Mouse (Mus musculus) spleen, adult 2 months (tissue): Measurements from ENCODE around the gene Zc4h2.

Experiments used
- CTCF ChIP-seq: fragments of 200-500 bp; IDR thresholded peaks from 2 replicates; pipeline ENCODE4 v1.5.1; 2011; ENCODE audit warnings: mild to moderate bottlenecking, inconsistent platforms; ENCODE audit not compliant: insufficient read depth, insufficient read length, insufficient replicate concordance; ENCODE audit errors: extremely low read depth
- POLR2A ChIP-seq: fragments of 200-500 bp; IDR thresholded peaks from 2 replicates; pipeline ENCODE4 v1.6.1; 2011; ENCODE audit warnings: low read depth, low read length, inconsistent platforms

DNA sequence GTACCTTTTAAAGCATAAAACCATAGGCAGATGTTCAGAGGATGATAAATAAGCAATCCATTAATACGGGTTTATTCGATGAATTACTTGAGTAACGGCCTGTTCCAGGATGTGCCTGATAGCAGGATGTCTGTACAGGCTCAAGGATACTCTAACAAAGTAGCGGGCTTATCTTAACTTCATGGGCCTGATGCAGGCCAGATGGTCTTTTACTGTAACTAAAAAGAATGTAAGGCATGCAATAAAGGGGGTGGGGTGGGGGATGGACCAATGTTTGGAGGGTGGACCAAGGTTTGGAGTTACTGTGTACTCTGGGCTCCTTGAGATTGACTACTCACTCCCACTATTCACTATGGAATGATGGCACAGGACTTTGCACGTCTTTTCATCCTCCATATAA is 57.7 kb downstream of the Zc4h2 start:
- TF ChIP-seq CTCF (no peak), POLR2A (no peak)
